1 mouse cellular context compared by ENCODE assay signal in the genomic region with DNA sequence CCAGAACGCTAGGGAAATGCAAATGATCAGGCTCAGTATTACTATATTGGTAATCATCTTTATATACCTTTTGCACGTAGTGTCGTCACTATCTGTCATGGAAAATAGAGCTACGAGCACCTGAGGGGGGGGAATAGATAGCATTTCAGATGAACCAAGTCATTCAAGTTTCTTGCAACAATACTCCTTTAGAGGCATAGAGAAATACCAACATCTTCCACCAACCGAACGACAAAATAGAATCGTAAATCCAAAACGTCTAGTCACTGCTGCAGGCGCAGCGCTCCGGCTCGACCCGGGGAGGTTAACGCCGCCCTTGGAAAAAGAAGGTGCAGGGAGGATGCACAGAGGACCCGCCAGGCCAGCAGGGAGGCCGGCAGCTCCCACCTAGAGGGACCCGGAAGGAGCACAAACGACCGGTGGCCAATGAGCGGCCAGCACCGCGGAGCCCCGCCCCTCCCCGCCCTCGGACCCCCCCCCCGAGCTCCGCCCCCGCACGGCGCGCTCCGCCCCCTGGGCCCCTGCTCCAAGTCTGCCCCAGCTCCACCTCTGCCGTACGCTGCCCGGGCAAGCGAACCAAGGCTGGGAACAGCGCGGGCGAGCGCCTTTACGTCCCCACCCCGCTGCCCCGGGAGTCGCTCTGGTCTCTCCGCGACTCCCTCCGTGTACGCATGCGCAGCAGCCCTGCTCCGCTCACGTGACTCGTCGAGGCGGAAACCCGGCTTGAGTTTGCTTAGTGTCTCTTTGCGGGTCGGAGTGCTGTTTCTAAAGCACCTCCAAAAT.
TF ChIP-seq lines count a peak whose summit lies in the region.

TSS of gene Tmem19 (minus strand) at position 662 of the 783 bp plus-strand sequence.

TF ChIP-seq in MEL, 35 proteins besides CTCF, POLR2A, EP300 and RAD21 (continued from another document):
- no peak for TF ChIP-seq GABPA (IDR thresholded peaks at IDR 0.05; ENCODE audit: low read depth, low read length)
- no peak for TF ChIP-seq MEF2A (IDR thresholded peaks at IDR 0.05; ENCODE audit: extremely low read depth, insufficient replicate concordance, low read depth, low read length, poor library complexity, severe bottlenecking)
